Mouse (Mus musculus) MEL (cell line): ENCODE data around the gene Slc47a1.

ENCODE experiments used
- CHD2 ChIP-seq: IDR thresholded peaks from 2 replicates; pipeline ENCODE4 v1.6.1; 2011; ENCODE audit warnings: low read length, improper control_type of control experiment
- CTCF ChIP-seq, 3 experiments: IDR thresholded peaks in 2 of 3; conservative IDR thresholded peaks in 1 of 3; 2 replicates each; pipeline ENCODE4 v1.5.1; 2011 to 2012; ENCODE audit warnings: low read length in 3 of 3, low read depth in 2 of 3, mild to moderate bottlenecking in 2 of 3, improper control_type of control experiment in 1 of 3, inconsistent platforms in 1 of 3, mixed read lengths in 1 of 3, moderate library complexity in 1 of 3; ENCODE audit not compliant: control insufficient read depth in 1 of 3, insufficient read depth in 1 of 3, poor library complexity in 1 of 3, severe bottlenecking in 1 of 3
- EP300 ChIP-seq, 2 experiments: IDR thresholded peaks; 2 replicates each; pipeline ENCODE4 v1.6.1; 2011; ENCODE audit warnings: improper control_type of control experiment in 2 of 2, low read length in 2 of 2, low read depth in 1 of 2, mild to moderate bottlenecking in 1 of 2
- GATA1 ChIP-seq: IDR thresholded peaks from 2 replicates; pipeline ENCODE4 v1.6.1; 2011; ENCODE audit warnings: low read depth, low read length, improper control_type of control experiment
- MAFK ChIP-seq: IDR thresholded peaks from 2 replicates; pipeline ENCODE4 v1.6.1; 2011; ENCODE audit warnings: low read depth, mild to moderate bottlenecking, low read length, improper control_type of control experiment, borderline replicate concordance
- MAX ChIP-seq: IDR thresholded peaks from 2 replicates; pipeline ENCODE4 v1.6.1; 2011; ENCODE audit warnings: low read length, improper control_type of control experiment
- MXI1 ChIP-seq: IDR thresholded peaks from 2 replicates; pipeline ENCODE4 v1.6.1; 2011; ENCODE audit warnings: mild to moderate bottlenecking, low read depth, low read length, improper control_type of control experiment
- NELFE ChIP-seq: IDR thresholded peaks from 2 replicates; pipeline ENCODE4 v1.6.1; 2011; ENCODE audit warnings: low read depth, low read length, improper control_type of control experiment
- NRF1 ChIP-seq: IDR thresholded peaks from 2 replicates; pipeline ENCODE4 v1.6.1; 2014; ENCODE audit warnings: low read depth, mild to moderate bottlenecking, inconsistent platforms, low read length, improper control_type of control experiment, moderate library complexity; ENCODE audit not compliant: poor library complexity, insufficient read depth, severe bottlenecking
- POLR2A ChIP-seq, 2 experiments: IDR thresholded peaks; 2 replicates each; pipeline ENCODE4 v1.6.1; 2011 to 2012; ENCODE audit warnings: low read length in 2 of 2, mild to moderate bottlenecking in 2 of 2, control low read depth in 1 of 2, improper control_type of control experiment in 1 of 2, low read depth in 1 of 2, moderate library complexity in 1 of 2; ENCODE audit not compliant: control insufficient read depth in 1 of 2, insufficient read depth in 1 of 2, poor library complexity in 1 of 2
- RCOR1 ChIP-seq: IDR thresholded peaks from 2 replicates; pipeline ENCODE4 v1.6.1; 2012; ENCODE audit warnings: low read depth, mild to moderate bottlenecking, inconsistent platforms, low read length, improper control_type of control experiment
- SIN3A ChIP-seq: IDR thresholded peaks from 2 replicates; pipeline ENCODE4 v1.6.1; 2012; ENCODE audit warnings: low read length, improper control_type of control experiment, inconsistent platforms
- USF2 ChIP-seq, 2 experiments: IDR thresholded peaks; 2 replicates each; pipeline ENCODE4 v1.6.1; 2011 to 2012; ENCODE audit warnings: improper control_type of control experiment in 2 of 2, low read length in 2 of 2, borderline replicate concordance in 1 of 2, inconsistent platforms in 1 of 2, low read depth in 1 of 2, mild to moderate bottlenecking in 1 of 2; ENCODE audit not compliant: insufficient read depth in 1 of 2

DNA sequence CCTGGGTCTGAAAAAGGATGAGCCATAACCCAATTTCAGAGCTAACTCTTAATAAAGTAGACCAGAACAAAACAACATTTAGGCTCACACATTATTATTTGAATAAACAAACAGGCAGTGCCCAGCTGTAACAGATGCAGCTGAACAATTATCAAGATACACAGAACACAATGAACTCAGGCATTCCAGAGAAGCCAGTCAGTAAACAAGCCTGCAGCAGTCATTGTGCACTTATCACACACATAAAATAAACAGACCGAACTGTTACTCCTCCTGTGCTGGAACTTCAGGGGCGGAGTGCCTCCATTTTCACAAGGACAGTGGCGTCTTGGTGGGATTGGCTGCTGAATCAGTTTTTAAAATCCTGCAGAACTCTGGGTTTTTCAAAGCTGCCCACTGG lies 83.7 kb downstream of the Slc47a1 start:
- TF ChIP-seq CTCF (IDR thresholded peaks at IDR 0.05 in 2 of 3, conservative IDR thresholded peaks at IDR 0.05 in 1 of 3; ENCODE audit: control insufficient read depth in 1 of 3, insufficient read depth in 1 of 3, low read depth in 2 of 3, low read length in 3 of 3, poor library complexity in 1 of 3, severe bottlenecking in 1 of 3) (no peak), NELFE (no peak), MAFK (no peak), RCOR1 (no peak), SIN3A (no peak), POLR2A (IDR thresholded peaks at IDR 0.05; ENCODE audit: control insufficient read depth in 1 of 2, insufficient read depth in 1 of 2, low read depth in 1 of 2, low read length in 2 of 2, poor library complexity in 1 of 2) (no peak), CHD2 (no peak), GATA1 (no peak), MXI1 (no peak), EP300 (IDR thresholded peaks at IDR 0.05; ENCODE audit: low read depth in 1 of 2, low read length in 2 of 2) (no peak), MAX (no peak), USF2 (IDR thresholded peaks at IDR 0.05; ENCODE audit: borderline replicate concordance in 1 of 2, insufficient read depth in 1 of 2, low read depth in 1 of 2, low read length in 2 of 2) (no peak), NRF1 (no peak)
